Mouse (Mus musculus) bone marrow, adult 2 months (tissue): Measurements from ENCODE around the gene Pianp.

Source experiments
- CTCF ChIP-seq: fragments of 200-500 bp; IDR thresholded peaks from 2 replicates; pipeline ENCODE4 v1.5.1; 2011; ENCODE audit warnings: low read length, control low read depth; ENCODE audit not compliant: control insufficient read depth, insufficient read depth
- POLR2A ChIP-seq: fragments of 200-500 bp; IDR thresholded peaks from 2 replicates; pipeline ENCODE4 v1.6.1; 2011; ENCODE audit warnings: low read depth, mild to moderate bottlenecking, control low read depth, low read length, borderline replicate concordance; ENCODE audit not compliant: control insufficient read depth

- no peak for TF ChIP-seq POLR2A
- no peak; the same call in 1 of the 2 replicates for TF ChIP-seq CTCF
Observed at GRCm38 (mm10) chr6:125039533-125040153, 43.1 kb downstream of the Pianp start, which contains the start of gene Ing4.
